Mouse (Mus musculus) brain, embryonic 14.5 days (tissue): ENCODE results near the gene Chst5.

ENCODE experiments used
- CTCF ChIP-seq: fragments of 200-500 bp; IDR thresholded peaks from 2 replicates; pipeline ENCODE4 v1.5.1; 2012; ENCODE audit warnings: inconsistent platforms, mild to moderate bottlenecking, moderate library complexity, borderline replicate concordance; ENCODE audit not compliant: insufficient read depth, insufficient read length; ENCODE audit errors: extremely low read depth
- POLR2A ChIP-seq: fragments of 200-500 bp; IDR thresholded peaks from 2 replicates; pipeline ENCODE4 v1.6.1; 2012; ENCODE audit warnings: mild to moderate bottlenecking, inconsistent platforms, borderline replicate concordance; ENCODE audit not compliant: poor library complexity, insufficient read depth, insufficient read length, severe bottlenecking; ENCODE audit errors: extremely low read depth

- TF ChIP-seq CTCF (no peak), POLR2A (no peak)
Measured at GRCm38 (mm10) chr8:111937184-111937583, 26.9 kb upstream of the Chst5 start.
